Mouse (Mus musculus) neutrophil, adult 59 days (primary cell): ENCODE results near the gene Mef2d. TPM values are rescaled to one million over a fixed set of nuclear protein-coding genes. Genes with fewer than 3 reads are reported as not detected.

ENCODE experiments used
- total RNA-seq, 2 experiments: library from RNA; stranded (reverse); gene quantifications; 1 replicate in 1 of 2; 2 replicates in 1 of 2; pipeline ENCODE4 v1.2.4; 2023

Mef2d gene
- 100 to 1,000 TPM in 1 of 2 experiments, 10 to 100 TPM in 1; 73.1 to 107 TPM for total RNA-seq

GRCm38 (mm10) chr3:88141787-88142523 lies at the start of gene Mef2d:
Mef2d (plus strand) TSS chr3:88142372.

Other genes with a start within 250 kb of the Mef2d start
- 100 to 1,000 TPM; 113 to 114 TPM for gene Hdgf, start 236.1 kb upstream of the Mef2d start, total RNA-seq
- 10 to 100 TPM; 70.6 to 84.0 TPM for gene Mrpl24, start 222.9 kb upstream of the Mef2d start, total RNA-seq
- 10 to 100 TPM; 21.3 to 25.8 TPM for gene Isg20l2, start 212.1 kb upstream of the Mef2d start, total RNA-seq
- gene Rrnad1, start 211.7 kb upstream of the Mef2d start, total RNA-seq: 10 to 100 TPM; 12.3 to 14.4 TPM
- gene Crabp2, start 193.7 kb upstream of the Mef2d start, total RNA-seq: under 1 TPM in 1 of 2 experiments, not detected in 1; 0.73 TPM
- not detected for gene Nes, start 171.3 kb upstream of the Mef2d start, total RNA-seq
- not detected for gene Bcan, start 142.1 kb upstream of the Mef2d start, total RNA-seq
- gene Hapln2, start 114.8 kb upstream of the Mef2d start, total RNA-seq: not detected
- gene Gpatch4, start 99.3 kb upstream of the Mef2d start, total RNA-seq: 1 to 10 TPM; 4.8 to 4.9 TPM
- 10 to 100 TPM; 23.6 to 27.3 TPM for gene Naxe, start 83.9 kb upstream of the Mef2d start, total RNA-seq
- gene Ttc24, start 64.1 kb upstream of the Mef2d start, total RNA-seq: not detected
- 10 to 100 TPM; 31.6 to 33.7 TPM for gene Iqgap3, start 60.4 kb upstream of the Mef2d start, total RNA-seq
- gene Rhbg, start 112.3 kb downstream of the Mef2d start, total RNA-seq: not detected
- gene Gm38392, start 144.8 kb downstream of the Mef2d start, total RNA-seq: not detected
- 1 to 10 TPM; 1.4 to 2.1 TPM for gene Tsacc, start 154.6 kb downstream of the Mef2d start, total RNA-seq
- 10 to 100 TPM; 57.5 to 65.8 TPM for gene Cct3, start 154.7 kb downstream of the Mef2d start, total RNA-seq
- 100 to 1,000 TPM; 128 to 130 TPM for gene Glmp, start 182.7 kb downstream of the Mef2d start, total RNA-seq
- under 1 TPM; 0.71 to 0.79 TPM for gene Tmem79, start 193.8 kb downstream of the Mef2d start, total RNA-seq
- 10 to 100 TPM; 42.3 to 42.6 TPM for gene Smg5, start 193.9 kb downstream of the Mef2d start, total RNA-seq
- gene Paqr6, start 222.2 kb downstream of the Mef2d start, total RNA-seq: not detected
- 1 to 10 TPM; 1.5 to 5.5 TPM for gene Bglap3, start 230.4 kb downstream of the Mef2d start, total RNA-seq
- gene Bglap2, start 236.3 kb downstream of the Mef2d start, total RNA-seq: 10 to 100 TPM in 1 of 2 experiments, 1 to 10 TPM in 1; 3.7 to 11.5 TPM
- gene Bglap, start 242.1 kb downstream of the Mef2d start, total RNA-seq: 10 to 100 TPM; 16.8 to 30.3 TPM